Mouse (Mus musculus) erythroid progenitor cell, adult 5-6 weeks (primary cell): ENCODE data around the gene Tbc1d4. TPM values are rescaled to one million over a fixed set of nuclear protein-coding genes. Genes with fewer than 3 reads are reported as not detected.

Source experiments
- ATAC-seq: replicated peaks from 2 replicates; pipeline ENCODE4 v1.8.0; 2016; ENCODE audit warnings: moderate number of reproducible peaks, mild to moderate bottlenecking, moderate TSS enrichment, inconsistent platforms; ENCODE audit not compliant: poor library complexity, low FRiP score, severe bottlenecking
- total RNA-seq, 2 experiments: library from RNA; stranded (forward) in 1 of 2; stranded (reverse) in 1 of 2; fragments of 150-400 nt in 1 of 2; fragments of 186-747, 209-891 nt in 1 of 2; gene quantifications; 2 replicates each; pipeline versions ENCODE4 v1.2.3 to v1.2.4; 2015 to 2017; ENCODE audit warnings: low replicate concordance in 2 of 2

Tbc1d4 gene
- total RNA-seq, 2 experiments from 2014 or later: 0.08 to 2.1 TPM

- ATAC-seq: no peak
Measured at GRCm38 (mm10) chr14:101466521-101466920, 142.5 kb downstream of the Tbc1d4 start.

GRCm38 (mm10) chr14:101465893-101466292, 143.1 kb downstream of the Tbc1d4 start:
- ATAC-seq: no peak

- ATAC-seq: no peak
Measured at GRCm38 (mm10) chr14:101460768-101461167, 148.2 kb downstream of the Tbc1d4 start.

GRCm38 (mm10) chr14:101452915-101453314, 156.1 kb downstream of the Tbc1d4 start:
- ATAC-seq: no peak

GRCm38 (mm10) chr14:101447857-101448256, 161.1 kb downstream of the Tbc1d4 start:
- no peak for ATAC-seq

GRCm38 (mm10) chr14:101445205-101445604, 163.8 kb downstream of the Tbc1d4 start:
- no peak for ATAC-seq

GRCm38 (mm10) chr14:101437925-101438324, 171.1 kb downstream of the Tbc1d4 start:
- ATAC-seq: no peak

- ATAC-seq: no peak
Measured at GRCm38 (mm10) chr14:101430536-101430935, 178.5 kb downstream of the Tbc1d4 start.

- no peak for ATAC-seq
Measured at GRCm38 (mm10) chr14:101428805-101429516, 180.0 kb downstream of the Tbc1d4 start.

- ATAC-seq: no peak
Measured at GRCm38 (mm10) chr14:101417679-101418078, 191.3 kb downstream of the Tbc1d4 start.

Other genes with a start within 250 kb of the Tbc1d4 start
- gene Commd6, start 31.5 kb upstream of the Tbc1d4 start, total RNA-seq (2015; ENCODE audit: low replicate concordance): 17.6 and 24.9 TPM in 2 replicates
- 9.2 TPM in 2 replicates for gene Commd6, start 31.5 kb upstream of the Tbc1d4 start, total RNA-seq (2017; ENCODE audit: low replicate concordance)
- 8.0 and 16.9 TPM in 2 replicates for gene Uchl3, start 44.8 kb upstream of the Tbc1d4 start, total RNA-seq (2015; ENCODE audit: low replicate concordance)
- gene Uchl3, start 44.8 kb upstream of the Tbc1d4 start, total RNA-seq (2017; ENCODE audit: low replicate concordance): 1.9 and 9.0 TPM in 2 replicates
- not detected in 2 replicates for gene Gm9922, start 120.6 kb upstream of the Tbc1d4 start, total RNA-seq (2015; ENCODE audit: low replicate concordance)
- gene Gm9922, start 120.6 kb upstream of the Tbc1d4 start, total RNA-seq (2017; ENCODE audit: low replicate concordance): not detected in 2 replicates
- gene Lmo7, start 120.8 kb upstream of the Tbc1d4 start, total RNA-seq (2015; ENCODE audit: low replicate concordance): 0.42 and 1.1 TPM in 2 replicates
- 0.83 TPM in 1 of 2 replicates, not detected in the other for gene Lmo7, start 120.8 kb upstream of the Tbc1d4 start, total RNA-seq (2017; ENCODE audit: low replicate concordance)